Mouse (Mus musculus) testis, postnatal 10 days (tissue): ENCODE results near the gene Cxcl13.

ENCODE experiments used
- DNase-seq: peaks from one replicate; pipeline ENCODE4 v3.0.0; 2021; ENCODE audit warnings: low spot score

The Cxcl13 gene

GRCm38 (mm10) chr5:95991339-95992292 is 34.9 kb downstream of the Cxcl13 start:
- DNase-seq = no peak

GRCm38 (mm10) chr5:95997276-95997675 is 40.5 kb downstream of the Cxcl13 start:
- DNase-seq = no peak

- no peak for DNase-seq
Measured at GRCm38 (mm10) chr5:96003348-96003747, 46.6 kb downstream of the Cxcl13 start.

GRCm38 (mm10) chr5:96008274-96008842 is 51.6 kb downstream of the Cxcl13 start:
- no peak for DNase-seq

- DNase-seq = no peak
Measured at GRCm38 (mm10) chr5:96009076-96009475, 52.3 kb downstream of the Cxcl13 start.
